Mouse (Mus musculus) erythroblast, adult 5-6 weeks (primary cell): ENCODE data around the gene Rapgef1. TPM values are rescaled to one million over a fixed set of nuclear protein-coding genes. Genes with fewer than 3 reads are reported as not detected.

Experiments used
- ATAC-seq: replicated peaks from 2 replicates; pipeline ENCODE4 v1.8.0; 2016; ENCODE audit warnings: moderate number of reproducible peaks, mild to moderate bottlenecking, moderate TSS enrichment, inconsistent platforms; ENCODE audit not compliant: poor library complexity, low FRiP score, severe bottlenecking
- total RNA-seq, 2 experiments: library from RNA; stranded (forward) in 1 of 2; stranded (reverse) in 1 of 2; fragments of 150-400 nt in 1 of 2; fragments of 200-764, 138-1000 nt in 1 of 2; gene quantifications; 2 replicates each; pipeline versions ENCODE4 v1.2.3 to v1.2.4; 2015 to 2017; ENCODE audit warnings: low replicate concordance in 2 of 2

Gene Rapgef1
- total RNA-seq, 2 experiments from 2014 or later, result 7.3 to 8.5 TPM

DNA sequence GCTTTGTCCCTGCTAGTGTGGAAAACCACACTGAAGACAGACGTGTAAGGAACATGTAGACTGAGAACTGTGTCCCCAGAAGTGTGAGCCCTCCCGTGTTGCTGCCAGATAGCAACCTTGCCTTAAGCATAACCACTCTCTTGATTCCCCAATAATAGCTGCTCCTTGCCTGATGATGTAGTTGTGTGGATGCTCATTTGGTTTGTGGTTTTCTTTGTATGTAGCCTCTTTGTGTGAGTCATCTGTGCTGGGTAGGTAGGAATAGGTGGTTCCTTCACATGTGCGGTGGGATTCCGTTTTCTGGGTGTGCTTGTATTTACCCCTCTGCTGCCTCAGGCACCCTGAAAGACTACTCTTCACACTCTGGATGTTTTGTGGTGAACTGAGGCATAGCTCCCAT lies 49.4 kb downstream of the Rapgef1 start:
- no peak for ATAC-seq

DNA sequence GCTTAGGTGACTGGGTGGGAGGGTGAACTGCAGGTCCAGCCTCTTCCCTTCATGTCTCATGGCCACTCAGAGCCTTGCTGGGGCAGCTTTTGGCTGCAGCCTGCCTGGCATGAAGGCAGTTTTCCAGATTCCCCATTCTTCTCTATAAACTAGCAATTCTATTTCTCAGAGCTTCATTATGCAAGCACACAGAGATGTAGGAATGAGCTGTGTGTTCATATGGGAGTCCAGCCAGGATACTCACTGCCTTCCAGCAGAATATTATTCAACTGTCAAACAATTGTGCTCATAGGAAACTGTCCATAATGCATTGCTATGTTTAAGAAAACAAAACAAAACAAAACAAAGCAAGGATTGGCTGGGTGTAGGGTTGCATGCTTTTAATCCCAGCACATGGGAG lies 50.2 kb downstream of the Rapgef1 start:
- ATAC-seq, result no peak

DNA sequence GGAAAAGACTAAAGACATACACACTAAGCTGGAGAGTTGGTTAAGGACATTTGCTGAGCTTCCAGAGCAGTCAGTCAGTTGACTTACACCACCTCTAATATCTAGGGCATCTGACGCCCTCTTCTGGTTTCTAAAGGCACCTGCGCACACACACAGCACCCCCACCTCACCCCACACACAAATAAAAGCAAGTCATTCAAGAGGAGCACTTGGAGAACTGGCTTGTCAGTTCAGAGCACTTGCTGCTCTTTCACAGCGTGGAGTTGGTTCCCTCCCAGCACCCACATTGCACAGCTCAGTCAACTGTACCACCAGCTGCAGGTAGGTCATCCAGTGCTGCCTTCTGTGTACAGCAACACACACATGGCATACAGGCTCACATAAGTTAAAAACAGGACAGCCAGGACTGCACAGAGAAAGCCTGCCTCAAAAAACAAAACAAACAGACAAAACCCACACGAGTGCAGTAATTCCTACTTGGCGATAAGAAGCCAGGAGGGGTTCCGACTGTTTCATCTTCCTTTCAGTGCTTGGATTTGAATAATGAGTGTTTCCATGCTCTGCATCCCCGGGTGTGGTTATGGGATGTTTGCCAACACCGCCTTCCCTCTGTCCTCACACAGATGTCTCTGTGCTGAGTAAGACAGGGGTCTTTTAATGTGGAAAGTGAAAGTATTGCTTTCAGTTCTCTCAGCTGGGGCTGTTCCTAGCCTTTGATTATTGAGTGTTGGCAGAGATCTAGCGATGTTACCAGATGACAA lies 50.9 kb downstream of the Rapgef1 start:
- peak; percentile 47; the same call in 1 of the 2 replicates for ATAC-seq

- no peak for ATAC-seq
These were observed 51.9 kb downstream of the Rapgef1 start for GRCm38 (mm10) chr2:29671374-29671773.

DNA sequence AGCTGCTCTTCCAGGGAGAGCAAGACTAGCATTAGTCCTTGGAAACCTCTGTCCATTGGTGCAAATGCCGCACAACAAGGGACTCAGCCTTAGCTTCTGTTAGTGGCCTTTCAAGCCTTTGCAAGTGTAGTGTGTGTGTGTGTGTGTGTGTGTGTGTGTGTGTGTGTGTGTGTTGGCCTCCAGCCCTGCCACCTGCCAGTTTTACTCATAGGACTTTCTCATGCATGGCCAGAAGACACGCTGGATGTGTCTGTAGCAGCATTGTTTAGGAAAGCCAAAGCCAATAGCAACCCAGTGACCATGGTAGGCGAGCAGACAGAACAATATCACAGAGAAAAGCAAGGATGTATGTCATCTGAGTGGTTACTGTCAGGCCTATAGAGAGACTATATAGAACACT lies 52.3 kb downstream of the Rapgef1 start:
- ATAC-seq, result no peak

GRCm38 (mm10) chr2:29672746-29673536 lies 53.4 kb downstream of the Rapgef1 start:
- ATAC-seq, result no peak

DNA sequence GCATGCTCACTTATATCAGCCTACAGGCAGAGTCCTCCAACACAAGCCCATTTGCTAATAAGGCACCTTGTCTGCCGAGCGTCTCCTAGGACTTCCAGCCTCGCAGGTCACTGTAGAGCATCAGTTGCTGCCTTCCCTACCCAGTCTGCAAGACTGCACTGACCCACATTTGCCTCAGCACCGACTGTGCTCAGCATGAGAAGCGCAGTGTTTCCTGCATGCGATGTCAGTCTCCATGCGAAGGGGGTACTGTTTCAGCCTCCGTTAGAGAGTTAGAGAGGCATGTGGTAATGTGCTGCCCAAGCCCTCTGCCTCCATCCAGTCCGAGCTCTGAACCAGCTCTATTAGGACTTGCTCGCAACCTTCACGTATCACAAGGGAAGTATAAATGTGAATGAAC lies 54.6 kb downstream of the Rapgef1 start:
- no peak for ATAC-seq

DNA sequence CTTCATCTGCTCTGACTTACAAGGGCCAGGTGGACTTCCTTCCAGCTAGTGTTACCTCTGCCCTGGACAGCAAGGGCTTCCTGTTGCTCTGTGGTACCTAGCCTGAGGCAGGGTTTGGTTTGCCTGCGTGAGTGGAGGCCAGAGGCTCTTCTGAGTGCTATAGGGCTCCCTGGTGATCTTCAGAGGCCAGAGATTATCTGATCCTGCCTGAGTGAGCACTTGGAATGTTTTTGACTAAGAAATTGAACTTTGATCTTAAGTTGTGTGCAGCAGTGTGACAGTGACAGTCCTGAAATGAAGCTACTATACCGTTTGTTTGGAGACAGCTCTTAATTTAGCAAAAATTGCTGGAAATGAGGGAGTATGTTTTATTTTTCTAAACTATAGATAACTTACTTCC lies 55.0 kb downstream of the Rapgef1 start:
- ATAC-seq, result no peak

DNA sequence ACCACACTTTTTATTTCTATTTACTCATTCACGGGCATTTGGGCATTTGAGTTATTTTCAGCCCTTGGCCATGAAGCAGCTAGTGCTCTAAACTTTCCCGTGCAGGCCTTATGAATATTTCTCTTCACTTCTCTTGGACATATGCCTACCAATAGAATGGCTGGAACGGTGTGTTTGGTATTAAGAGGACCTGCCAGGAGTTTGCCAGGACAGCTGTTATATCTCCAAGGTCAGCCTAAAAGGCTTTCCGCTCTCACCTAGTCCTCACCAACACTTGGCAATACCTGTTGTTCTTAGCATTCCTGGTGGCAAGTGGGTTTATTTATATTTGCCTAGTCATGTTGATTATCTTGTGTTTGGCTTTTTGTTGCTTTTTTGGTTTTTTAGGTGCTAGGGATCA lies 56.3 kb downstream of the Rapgef1 start:
- no peak for ATAC-seq

- ATAC-seq, result no peak
These were observed 57.0 kb downstream of the Rapgef1 start for GRCm38 (mm10) chr2:29676513-29676912.

DNA sequence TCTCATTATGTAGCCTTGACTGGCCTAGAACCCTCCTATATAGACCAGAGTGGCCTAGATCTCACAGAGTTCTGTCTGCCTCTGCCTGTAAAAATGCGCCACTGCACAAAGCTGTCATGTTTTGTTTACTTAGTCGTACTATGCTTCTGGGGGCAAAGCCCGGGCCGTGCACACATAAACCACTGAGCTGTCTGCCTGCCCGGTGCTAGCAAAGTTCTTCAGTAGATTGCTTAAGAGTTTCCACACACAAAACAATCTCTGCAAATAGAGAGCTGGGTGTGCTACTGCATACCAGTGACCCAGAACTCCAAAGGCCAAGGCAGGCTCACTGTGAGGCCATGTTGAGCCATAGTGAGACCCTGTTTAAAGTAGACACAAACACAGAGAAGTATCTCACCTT lies 58.3 kb downstream of the Rapgef1 start:
- ATAC-seq, result no peak

DNA sequence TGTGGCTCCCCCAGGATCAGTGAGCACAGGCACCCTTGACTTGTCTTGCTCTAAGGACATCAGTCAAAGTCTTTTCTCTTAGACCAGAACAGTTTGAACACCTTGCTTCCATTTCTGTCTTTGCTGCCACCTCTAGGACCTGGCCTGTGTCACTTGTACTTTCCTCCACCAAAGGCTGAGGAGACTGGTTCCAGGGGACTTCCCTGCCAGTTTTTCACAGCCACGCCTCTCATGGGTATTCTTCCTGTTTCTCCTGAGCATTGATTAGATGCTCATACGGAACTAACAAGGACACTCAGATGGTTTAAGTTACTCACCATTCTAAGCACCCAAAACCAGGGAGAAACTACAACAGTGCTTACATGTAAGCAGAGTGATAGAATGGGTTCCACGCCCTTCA lies 59.0 kb downstream of the Rapgef1 start:
- ATAC-seq, result no peak

DNA sequence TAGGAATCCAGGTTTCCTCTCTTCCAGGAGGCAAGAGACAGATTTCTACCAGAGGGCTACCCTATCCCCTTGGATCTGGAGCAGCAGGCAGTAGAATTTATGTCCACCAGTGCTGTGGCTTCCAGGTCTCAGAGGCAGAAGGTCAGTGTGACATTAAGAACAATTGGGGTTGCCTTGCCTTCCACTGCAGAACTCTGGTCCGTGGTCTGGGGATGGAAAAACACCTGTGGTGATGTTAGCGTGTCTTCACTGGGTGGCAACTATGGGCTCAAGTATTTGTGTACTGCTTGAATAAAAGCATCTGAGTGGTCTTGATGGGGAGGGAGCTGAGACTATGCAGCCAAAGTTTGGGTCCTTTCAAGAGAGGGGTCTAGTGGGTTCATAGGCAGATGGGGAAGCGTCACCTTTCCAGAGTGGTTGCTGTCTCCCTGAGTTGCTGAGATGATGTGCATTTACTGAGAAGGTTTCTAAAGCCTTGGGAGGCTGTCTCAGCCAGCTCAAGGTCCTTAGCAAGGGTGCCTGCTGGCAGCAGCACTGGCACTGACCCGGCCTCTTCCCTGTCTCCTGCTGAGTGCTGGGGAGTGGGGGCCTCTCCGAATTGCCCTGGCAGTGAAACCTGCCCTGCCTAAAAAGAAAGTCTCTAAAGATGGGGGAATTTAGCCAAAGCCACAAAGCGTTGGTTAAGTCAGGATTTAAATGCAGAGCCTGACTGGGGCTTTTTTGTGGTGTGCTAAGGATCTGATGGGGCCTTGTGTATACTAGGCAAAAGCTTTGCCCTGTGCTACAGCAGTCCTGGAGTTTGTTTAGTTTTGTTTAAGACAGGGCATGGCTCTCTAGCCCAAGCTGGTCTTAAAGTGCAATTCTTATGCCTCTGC lies 60.4 kb downstream of the Rapgef1 start:
- ATAC-seq, result no peak

DNA sequence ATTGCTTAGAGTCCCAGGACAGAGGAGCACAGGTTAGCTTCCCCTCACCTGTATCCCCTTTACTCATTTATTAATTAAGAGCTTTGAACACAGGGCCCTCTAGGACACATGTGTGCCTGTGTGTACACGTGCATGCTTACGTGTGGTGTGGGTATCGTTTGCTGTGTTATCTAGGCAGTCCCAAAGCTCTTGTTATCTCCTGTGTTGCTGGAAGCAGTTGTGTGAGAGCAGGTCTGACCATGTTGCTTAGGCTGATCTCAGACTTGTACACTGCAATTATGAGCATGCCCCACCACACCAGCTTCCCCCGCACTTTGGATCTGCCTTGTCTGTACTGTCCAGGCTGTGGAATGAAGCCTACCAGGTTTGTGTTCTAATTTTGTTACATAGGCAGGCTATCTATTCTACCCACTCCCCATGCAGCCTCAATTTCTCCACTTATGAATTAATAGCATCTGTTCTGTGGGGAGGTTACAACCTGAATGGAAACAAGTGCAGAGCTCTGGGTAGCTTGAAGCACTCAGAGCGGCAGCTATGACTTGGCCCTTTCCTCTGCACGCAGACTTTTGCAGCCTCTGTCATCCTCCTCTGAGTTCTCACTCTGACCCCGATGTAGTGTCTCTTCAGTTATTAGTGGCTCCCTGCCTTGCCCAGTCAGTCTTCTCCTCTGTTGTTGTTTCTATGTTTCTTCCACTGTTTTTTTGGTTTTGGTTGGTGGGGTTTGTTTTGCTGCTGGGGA lies 63.9 kb downstream of the Rapgef1 start:
- ATAC-seq, result peak; percentile 76

- no peak for ATAC-seq
These were observed 65.0 kb downstream of the Rapgef1 start for GRCm38 (mm10) chr2:29684498-29684897.

DNA sequence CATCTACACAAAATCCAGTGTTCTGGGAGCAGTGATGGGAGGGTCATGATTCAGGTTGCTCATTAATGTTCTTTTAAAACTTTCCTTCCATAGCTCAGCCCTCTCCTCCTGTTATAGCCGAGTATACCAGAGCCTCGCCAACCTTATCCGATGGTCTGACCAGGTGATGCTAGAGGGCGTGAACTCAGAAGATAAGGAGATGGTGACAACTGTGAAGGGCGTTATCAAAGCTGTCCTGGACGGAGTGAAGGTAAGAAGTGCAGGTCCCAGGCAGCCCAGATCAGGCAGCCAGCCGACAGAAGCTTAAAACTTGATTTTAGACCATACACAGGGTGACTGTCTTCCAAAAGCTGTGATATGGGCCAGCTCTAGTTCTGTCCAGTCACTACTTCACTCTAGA lies 69.5 kb downstream of the Rapgef1 start:
- 0 out of 2 replicates have a peak, but pooled peaks have one; percentile 5 for ATAC-seq

GRCm38 (mm10) chr2:29689495-29689894 lies 70.0 kb downstream of the Rapgef1 start:
- ATAC-seq, result no peak

- ATAC-seq, result no peak
These were observed 71.5 kb downstream of the Rapgef1 start for GRCm38 (mm10) chr2:29691068-29691467.

- ATAC-seq, result no peak
These were observed 72.0 kb downstream of the Rapgef1 start for GRCm38 (mm10) chr2:29691507-29691906.

DNA sequence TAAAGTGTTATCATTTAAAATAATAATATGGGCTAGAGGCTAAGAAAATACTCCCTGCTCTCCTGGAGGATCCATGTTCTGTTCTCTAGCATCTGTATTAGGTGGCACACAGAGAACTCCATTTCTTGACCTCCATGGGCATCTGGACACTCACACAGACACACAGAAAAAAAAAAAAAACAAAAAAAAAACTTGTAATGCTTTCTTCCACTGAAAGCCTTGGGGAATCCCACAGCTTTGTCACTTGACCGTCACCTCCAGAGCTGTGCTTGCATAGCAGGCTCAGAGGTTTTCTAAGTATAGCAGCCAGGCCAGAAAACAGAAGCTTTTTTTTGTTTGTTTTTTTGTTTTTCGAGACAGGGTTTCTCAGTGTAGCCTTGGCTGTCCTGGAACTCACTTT lies 72.7 kb downstream of the Rapgef1 start:
- ATAC-seq, result no peak
